Mouse (Mus musculus) lung, adult 2 months (tissue): Measurements from ENCODE around the gene Rpl23a.

Source experiments
- CTCF ChIP-seq: fragments of 200-500 bp; IDR thresholded peaks from 2 replicates; pipeline ENCODE4 v1.5.1; 2011; ENCODE audit warnings: mild to moderate bottlenecking, low read length, control low read depth; ENCODE audit not compliant: insufficient read depth
- POLR2A ChIP-seq: fragments of 200-500 bp; IDR thresholded peaks from 2 replicates; pipeline ENCODE4 v1.6.1; 2011; ENCODE audit warnings: low read depth, mild to moderate bottlenecking, control low read depth, low read length, borderline replicate concordance; ENCODE audit errors: extremely low read depth

GRCm38 (mm10) chr11:78168541-78169468 lies 14.6 kb downstream of the Rpl23a start:
- TF ChIP-seq CTCF (no peak), POLR2A (no peak)
